Mouse (Mus musculus): ENCODE results near the gene Pga5. TPM values are rescaled to one million over a fixed set of nuclear protein-coding genes. Genes with fewer than 3 reads are reported as not detected.

The Pga5 gene
- not detected for total RNA-seq (2023)

GRCm38 (mm10) chr19:10677915-10678771, at the start of gene Pga5:
Gene Pga5 (minus strand): TSS chr19:10678071.

GRCm38 (mm10) chr19:10688537-10689352, 10.9 kb upstream of the Pga5 start, which contains the start of gene Vps37c:
Gene Vps37c (plus strand): TSS chr19:10688735.

GRCm38 (mm10) chr19:10634106-10634871, 43.6 kb downstream of the Pga5 start, which contains the start of gene Vwce:
Gene Vwce (plus strand): TSS chr19:10634213.

Other genes starting within 250 kb of the Pga5 start
- under 1 TPM; 0.41 to 0.77 TPM for gene Lrrc10b, start 220.6 kb downstream of the Pga5 start, total RNA-seq (2023)
- 1 to 10 TPM; 2.7 to 4.8 TPM for gene Ppp1r32, start 195.1 kb downstream of the Pga5 start, total RNA-seq (2023)
- gene Cpsf7, start 152.8 kb downstream of the Pga5 start, total RNA-seq (2023): 100 to 1,000 TPM; 170 to 172 TPM
- gene Sdhaf2, start 151.9 kb downstream of the Pga5 start, total RNA-seq (2023): 10 to 100 TPM; 72.5 to 75.8 TPM
- gene Tmem216, start 121.8 kb downstream of the Pga5 start, total RNA-seq (2023): 10 to 100 TPM in 1 of 2 experiments, 1 to 10 TPM in 1; 9.9 to 10.0 TPM
- gene Cyb561a3, start 100.9 kb downstream of the Pga5 start, total RNA-seq (2023): 100 to 1,000 TPM; 218 to 256 TPM
- gene Tmem138, start 100.7 kb downstream of the Pga5 start, total RNA-seq (2023): 10 to 100 TPM in 1 of 2 experiments, 1 to 10 TPM in 1; 9.7 to 11.2 TPM
- 100 to 1,000 TPM; 193 to 207 TPM for gene Ddb1, start 72.7 kb downstream of the Pga5 start, total RNA-seq (2023)
- 1 to 10 TPM; 4.3 to 4.4 TPM for gene Tkfc, start 72.4 kb downstream of the Pga5 start, total RNA-seq (2023)
- 1 to 10 TPM; 1.2 to 1.7 TPM for gene Vwce, start 43.9 kb downstream of the Pga5 start, total RNA-seq (2023)
- gene Vps37c, start 10.7 kb upstream of the Pga5 start, total RNA-seq (2023): 10 to 100 TPM; 19.0 to 20.5 TPM
- gene Cd5, start 60.9 kb upstream of the Pga5 start, total RNA-seq (2023): 1 to 10 TPM; 1.8 to 1.9 TPM
- 1 to 10 TPM in 1 of 2 experiments, not detected in 1; 1.2 TPM for gene Cd6, start 152.0 kb upstream of the Pga5 start, total RNA-seq (2023)
- 10 to 100 TPM; 27.5 to 29.0 TPM for gene Slc15a3, start 161.7 kb upstream of the Pga5 start, total RNA-seq (2023)
- gene Tmem132a, start 191.9 kb upstream of the Pga5 start, total RNA-seq (2023): under 1 TPM in 1 of 2 experiments, not detected in 1; 0.65 TPM
- 10 to 100 TPM; 26.1 to 30.0 TPM for gene Tmem109, start 203.9 kb upstream of the Pga5 start, total RNA-seq (2023)
- 100 to 1,000 TPM; 122 to 135 TPM for gene Prpf19, start 217.2 kb upstream of the Pga5 start, total RNA-seq (2023)
- gene Zp1, start 242.6 kb upstream of the Pga5 start, total RNA-seq (2023): not detected

Data from B cell, adult 67 days (primary cell).